Mouse (Mus musculus) cortical plate, adult 2 months (tissue): ENCODE data around the gene Tiam1. TPM values are rescaled to one million over a fixed set of nuclear protein-coding genes. Genes with fewer than 3 reads are reported as not detected.
A peak's percentile ranks its signal among the peaks of the same experiment; 100 is the strongest.

Source experiments
- H3K27ac ChIP-seq: fragments of 200-500 bp; 2 replicates; pipeline ENCODE4 v1.5.1; 2012; ENCODE audit warnings: low read length, control low read depth, inconsistent platforms; ENCODE audit not compliant: insufficient read depth
- H3K4me1 ChIP-seq: fragments of 200-500 bp; 2 replicates; pipeline ENCODE4 v1.6.1; 2011; ENCODE audit warnings: low read length; ENCODE audit not compliant: control insufficient read depth, insufficient read depth
- H3K4me3 ChIP-seq: fragments of 200-500 bp; 2 replicates; pipeline ENCODE4 v1.5.1; 2011; ENCODE audit warnings: mild to moderate bottlenecking, low read length, control low read depth; ENCODE audit not compliant: insufficient read depth
- CTCF ChIP-seq: fragments of 200-500 bp; IDR thresholded peaks from 2 replicates; pipeline ENCODE4 v1.5.1; 2011; ENCODE audit warnings: mild to moderate bottlenecking, control low read depth, low read length; ENCODE audit not compliant: insufficient read depth; ENCODE audit errors: extremely low read depth
- POLR2A ChIP-seq: fragments of 200-500 bp; IDR thresholded peaks from 2 replicates; pipeline ENCODE4 v1.6.1; 2011; ENCODE audit warnings: mild to moderate bottlenecking, low read length, control low read depth; ENCODE audit not compliant: insufficient read depth; ENCODE audit errors: extremely low read depth
- polyA plus RNA-seq: library from polyadenylated mRNA; depleted of rRNA; stranded (reverse); fragments of >200 nt; gene quantifications from 2 replicates; pipeline ENCODE4 v1.2.3, GENCODE M21; 2012

The Tiam1 gene
- polyA plus RNA-seq, 1 experiment: 28.7 TPM

GRCm38 (mm10) chr16:89870059-89870458 lies 273.5 kb downstream of the Tiam1 start:
- TF ChIP-seq CTCF (no peak), POLR2A (no peak)
- Histone ChIP-seq H3K4me1 (peaks cover 2% of the 10 kb centered on the region; the same call in 1 of the 2 replicates), H3K27ac (no peak overlapping the region), H3K4me3 (no peak overlapping the region)

- Histone ChIP-seq H3K4me1 (no peaks in the 10 kb centered on the region), H3K27ac (no peak overlapping the region), H3K4me3 (no peak overlapping the region)
- TF ChIP-seq CTCF: no peak
- no peak for TF ChIP-seq POLR2A
These were observed 275.1 kb downstream of the Tiam1 start for GRCm38 (mm10) chr16:89868502-89868901.

- Histone ChIP-seq H3K4me1 (no peaks in the 10 kb centered on the region), H3K4me3 (no peak overlapping the region), H3K27ac (no peak overlapping the region)
- TF ChIP-seq POLR2A (no peak), CTCF (0 out of 2 replicates have a peak, but pooled peaks have one; percentile 7)
These were observed 276.2 kb downstream of the Tiam1 start for GRCm38 (mm10) chr16:89867212-89867829.

- no peak for TF ChIP-seq CTCF
- no peak for TF ChIP-seq POLR2A
- Histone ChIP-seq H3K4me3 (no peak overlapping the region), H3K4me1 (no peaks in the 10 kb centered on the region), H3K27ac (no peak overlapping the region)
These were observed 278.4 kb downstream of the Tiam1 start for GRCm38 (mm10) chr16:89865136-89865535.

- Histone ChIP-seq H3K4me1 (no peaks in the 10 kb centered on the region), H3K4me3 (no peak overlapping the region), H3K27ac (no peak overlapping the region)
- TF ChIP-seq POLR2A: no peak
- no peak for TF ChIP-seq CTCF
These were observed 278.9 kb downstream of the Tiam1 start for GRCm38 (mm10) chr16:89864710-89865109.

- TF ChIP-seq POLR2A (no peak), CTCF (no peak)
These were observed 280.3 kb downstream of the Tiam1 start for GRCm38 (mm10) chr16:89863264-89863663.

GRCm38 (mm10) chr16:89861531-89861930 lies 282.0 kb downstream of the Tiam1 start:
- no peak overlapping the region for H3K4me3 ChIP-seq
- TF ChIP-seq CTCF: no peak
- TF ChIP-seq POLR2A: no peak
- no peak overlapping the region for H3K27ac ChIP-seq
- H3K4me1 ChIP-seq: no peaks in the 10 kb centered on the region

More at GRCm38 (mm10) chr16:89863264-89863663, 280.3 kb downstream of the Tiam1 start:
- H3K4me1 ChIP-seq: no peaks in the 10 kb centered on the region
- no peak overlapping the region for H3K27ac ChIP-seq
- no peak overlapping the region for H3K4me3 ChIP-seq

GRCm38 (mm10) chr16:89860708-89861107 lies 282.9 kb downstream of the Tiam1 start:
- H3K4me3 ChIP-seq: no peak overlapping the region
- H3K27ac ChIP-seq: no peak overlapping the region
- TF ChIP-seq CTCF (no peak), POLR2A (no peak)
- no peaks in the 10 kb centered on the region for H3K4me1 ChIP-seq

- Histone ChIP-seq H3K4me3 (no peak overlapping the region), H3K27ac (no peak overlapping the region), H3K4me1 (no peaks in the 10 kb centered on the region)
- TF ChIP-seq POLR2A (no peak), CTCF (no peak)
These were observed 285.9 kb downstream of the Tiam1 start for GRCm38 (mm10) chr16:89857666-89858065.

GRCm38 (mm10) chr16:89854731-89855130 lies 288.8 kb downstream of the Tiam1 start:
- H3K4me1 ChIP-seq: no peaks in the 10 kb centered on the region

GRCm38 (mm10) chr16:89851333-89851732 lies 292.2 kb downstream of the Tiam1 start:
- 0 out of 2 replicates have a peak, but pooled peaks cover 2% of the 10 kb centered on the region for H3K4me1 ChIP-seq
- no peak overlapping the region for H3K4me3 ChIP-seq
- no peak overlapping the region for H3K27ac ChIP-seq
- TF ChIP-seq CTCF: no peak
- TF ChIP-seq POLR2A: no peak

More at GRCm38 (mm10) chr16:89854731-89855130, 288.8 kb downstream of the Tiam1 start:
- Histone ChIP-seq H3K27ac (no peak overlapping the region), H3K4me3 (no peak overlapping the region)
- peak; percentile 45 for TF ChIP-seq CTCF
- no peak for TF ChIP-seq POLR2A
